Mouse (Mus musculus) myocyte (in vitro differentiated cells): Measurements from ENCODE around the gene 2510009E07Rik.

Experiments used
- CEBPB ChIP-seq: IDR thresholded peaks from 2 replicates; pipeline ENCODE4 v1.6.1; 2011; ENCODE audit warnings: mild to moderate bottlenecking, moderate library complexity; ENCODE audit not compliant: poor library complexity, insufficient read depth, severe bottlenecking
- E2F4 ChIP-seq: IDR thresholded peaks from one replicate; pipeline ENCODE4 v1.6.1; 2011; ENCODE audit warnings: mild to moderate bottlenecking, control low read depth, moderate library complexity; ENCODE audit not compliant: insufficient read depth
- MAX ChIP-seq: IDR thresholded peaks from one replicate; pipeline ENCODE4 v1.6.1; 2011; ENCODE audit warnings: low read depth, mild to moderate bottlenecking, control low read depth
- MYOD1 ChIP-seq, 3 experiments: IDR thresholded peaks; one replicate each; pipeline ENCODE4 v1.6.1; 2011; ENCODE audit warnings: control low read depth in 2 of 3, low read depth in 2 of 3, mild to moderate bottlenecking in 2 of 3, moderate library complexity in 1 of 3; ENCODE audit not compliant: insufficient read length in 2 of 3, control insufficient read depth in 1 of 3
- POLR2A ChIP-seq: IDR thresholded peaks from one replicate; pipeline ENCODE4 v1.6.1; 2011; ENCODE audit warnings: low read depth, mild to moderate bottlenecking, control low read depth, moderate library complexity; ENCODE audit not compliant: insufficient read length
- POLR2AphosphoS2 ChIP-seq: IDR thresholded peaks from one replicate; pipeline ENCODE4 v1.6.1; 2011; ENCODE audit warnings: low read depth, control low read depth; ENCODE audit not compliant: insufficient read length
- TCF12 ChIP-seq: IDR thresholded peaks from one replicate; pipeline ENCODE4 v1.6.1; 2011; ENCODE audit warnings: mild to moderate bottlenecking, control low read depth; ENCODE audit not compliant: poor library complexity, insufficient read depth, severe bottlenecking
- TCF3 ChIP-seq: IDR thresholded peaks from one replicate; pipeline ENCODE4 v1.6.1; 2011; ENCODE audit warnings: low read depth, control low read depth; ENCODE audit not compliant: insufficient read length
- USF1 ChIP-seq: IDR thresholded peaks from one replicate; pipeline ENCODE4 v1.6.1; 2011; ENCODE audit warnings: low read depth, mild to moderate bottlenecking, control low read depth, moderate library complexity

DNA sequence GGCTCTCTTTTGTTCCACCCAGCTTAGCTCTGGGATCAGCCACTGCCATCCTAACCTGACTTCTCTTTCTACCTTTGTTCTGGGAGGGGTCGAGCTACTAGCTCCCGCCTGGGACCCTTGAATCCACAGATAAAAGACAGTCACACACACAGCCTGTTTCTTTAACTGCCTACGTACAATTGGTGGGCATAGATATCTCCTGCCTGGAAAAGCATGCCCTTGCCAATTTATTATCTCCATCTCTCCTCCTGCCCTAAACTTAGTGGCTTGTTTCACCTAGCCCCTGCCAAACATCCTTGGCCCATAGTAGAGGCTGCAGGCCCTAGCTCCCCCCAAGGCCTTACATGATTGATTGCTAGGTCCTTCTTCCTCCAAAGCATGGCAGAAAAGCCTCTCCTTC lies 47.1 kb upstream of the 2510009E07Rik start:
- TF ChIP-seq POLR2A (no peak), E2F4 (no peak), USF1 (no peak), TCF12 (no peak), MAX (no peak), POLR2AphosphoS2 (no peak), CEBPB (no peak), MYOD1 (IDR thresholded peaks at IDR 0.05; ENCODE audit: control insufficient read depth in 1 of 3, insufficient read length in 2 of 3, low read depth in 2 of 3) (no peak), TCF3 (no peak)
